Mouse (Mus musculus): ENCODE data around the gene Sac3d1. TPM values are rescaled to one million over a fixed set of nuclear protein-coding genes. Genes with fewer than 3 reads are reported as not detected.

Gene Sac3d1
- total RNA-seq (2023): 1 to 10 TPM; 5.2 to 6.0 TPM

DNA sequence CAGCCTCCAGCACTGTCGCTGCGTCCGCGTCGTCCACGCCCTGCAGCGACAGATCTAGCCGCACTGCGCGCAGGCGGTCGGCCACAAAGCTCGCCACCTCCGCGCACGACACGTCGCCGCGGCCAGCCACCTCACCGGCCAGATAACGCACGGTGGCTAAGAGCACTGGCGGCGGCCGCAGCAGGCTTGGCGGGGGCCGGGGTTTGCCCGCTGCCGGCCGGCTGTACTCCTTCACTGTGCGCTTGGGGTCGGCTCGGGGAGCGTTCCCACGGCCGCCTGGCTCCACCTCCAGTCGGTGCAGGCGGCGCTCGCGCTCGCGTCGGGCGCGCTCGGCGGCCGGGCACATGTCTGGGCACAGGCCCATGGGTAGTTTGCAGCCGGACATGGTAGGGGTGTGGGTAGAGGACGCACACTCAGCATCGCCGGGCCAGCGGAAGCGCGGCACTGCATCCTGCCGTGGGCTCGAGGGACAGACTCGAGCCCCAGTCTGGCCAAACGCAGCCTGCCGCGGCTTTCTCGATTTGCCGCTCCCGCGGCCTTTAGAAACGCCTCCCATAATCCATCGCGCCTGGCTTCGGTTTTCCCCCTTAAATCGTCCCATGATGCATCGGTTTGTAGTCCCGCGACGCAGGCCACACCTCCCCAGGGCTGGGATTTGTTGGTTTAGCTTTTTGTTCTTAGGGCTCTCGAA is at the start of gene Sac3d1:
Sac3d1 (minus strand) TSS at position 665 of the 691 bp plus-strand sequence.

DNA sequence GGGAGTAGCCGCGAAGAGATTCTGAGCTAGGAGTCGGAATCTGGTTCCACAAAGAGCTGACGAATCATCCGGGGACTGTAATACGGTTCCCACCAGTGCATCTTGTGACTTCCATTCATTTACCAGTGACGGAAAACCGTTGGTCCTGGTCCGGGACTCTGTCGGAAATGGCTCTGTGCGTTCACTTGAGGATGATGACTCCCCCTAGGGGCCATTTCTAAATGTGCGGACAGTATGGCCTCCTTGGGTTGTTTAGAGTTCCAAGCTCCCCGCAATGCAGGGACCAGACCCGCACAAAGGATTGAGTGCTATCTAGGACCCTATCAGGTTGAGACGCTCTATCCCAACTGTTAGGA is 22.9 kb upstream of the Sac3d1 start, which contains the start of gene Arl2:
Arl2 (minus strand) TSS at position 155 of the 356 bp plus-strand sequence.

DNA sequence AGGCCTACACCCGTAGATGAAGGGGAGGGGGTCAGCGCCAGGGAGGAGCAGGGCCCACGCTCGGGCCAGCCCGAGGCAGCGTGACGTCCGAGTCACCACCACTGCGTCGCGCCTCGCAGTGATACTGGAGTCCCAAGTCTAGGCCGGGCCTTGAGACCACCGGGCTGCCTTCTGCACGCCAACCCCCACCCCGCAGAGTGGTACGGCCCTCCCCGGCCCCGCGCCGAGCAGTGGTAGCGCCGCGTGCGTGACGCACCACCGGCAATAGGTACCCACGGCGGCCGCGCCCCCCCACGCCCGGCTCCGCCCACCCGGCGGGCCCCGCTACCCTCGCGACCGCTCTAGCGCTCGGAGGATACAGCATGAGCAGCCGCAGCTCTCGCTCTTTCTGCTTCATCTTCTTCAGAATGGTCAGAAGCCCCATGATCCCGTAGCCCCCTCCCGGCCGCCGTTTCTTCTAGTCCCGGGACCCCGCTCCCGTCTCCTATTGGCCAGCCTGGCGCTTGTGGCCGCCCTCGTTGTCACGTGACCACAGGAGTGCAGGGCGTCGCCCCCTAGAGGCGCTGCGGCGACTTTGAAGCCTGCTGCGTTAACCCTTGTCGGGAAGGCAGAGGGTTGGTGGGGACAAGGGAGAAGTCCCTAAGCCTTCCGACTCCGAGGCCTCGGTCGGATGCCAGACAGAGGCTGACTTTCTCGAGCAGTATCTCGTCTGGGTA is 22.4 kb upstream of the Sac3d1 start, which contains the start of gene Batf2:
Batf2 (plus strand) TSS at position 306 of the 716 bp plus-strand sequence.

GRCm38 (mm10) chr19:6127760-6128341 is 9.4 kb upstream of the Sac3d1 start, which contains the start of gene Snx15:
Gene Snx15, minus strand, starts transcription at chr19:6128304.

DNA sequence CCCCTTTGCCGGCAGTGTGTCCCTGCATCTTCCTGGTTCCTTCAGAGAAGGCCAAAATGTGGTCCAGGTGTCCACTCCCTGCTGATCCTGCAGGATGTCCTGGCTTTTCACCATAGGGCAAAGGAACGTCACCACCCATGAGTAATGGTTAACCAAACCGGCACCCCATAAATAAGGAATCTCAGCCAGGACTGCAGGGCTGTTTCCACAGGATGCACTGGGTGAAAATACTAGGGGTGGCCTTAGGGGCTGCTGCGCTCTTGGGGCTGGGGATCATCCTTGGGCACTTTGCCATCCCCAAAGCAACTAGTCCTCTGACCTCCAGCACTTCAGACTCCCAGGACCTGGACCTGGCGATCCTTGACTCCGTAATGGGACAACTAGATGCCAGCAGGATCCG is 12.9 kb downstream of the Sac3d1 start, which contains the start of gene Naaladl1:
Naaladl1 (plus strand) TSS at position 197 of the 400 bp plus-strand sequence.

DNA sequence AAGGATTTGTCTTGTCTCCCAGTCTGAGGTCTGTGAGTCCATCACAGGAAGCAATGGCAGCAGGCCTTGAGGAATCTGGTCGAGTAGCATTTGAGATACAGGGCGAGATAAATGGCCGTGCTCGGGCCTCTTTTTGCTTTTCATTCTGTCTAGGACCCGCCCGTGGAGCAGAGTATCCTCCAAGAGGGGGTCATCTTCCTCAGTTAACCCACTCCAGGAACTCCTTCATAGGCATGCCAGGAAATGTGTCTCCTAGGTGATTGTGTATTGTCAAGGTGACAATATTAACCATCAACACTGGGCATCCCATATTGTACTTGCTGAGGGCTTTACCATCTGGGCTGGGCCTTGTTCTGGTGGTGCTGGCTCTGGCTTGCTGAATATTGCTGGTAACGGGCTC is 24.3 kb downstream of the Sac3d1 start, which contains the start of gene AC131692.1:
AC131692.1 (plus strand) TSS at position 301 of the 400 bp plus-strand sequence.

GRCm38 (mm10) chr19:6084478-6085248 is 33.8 kb downstream of the Sac3d1 start, which contains the start of the genes Zfpl1 and Cdca5:
Gene Zfpl1, minus strand, starts transcription at chr19:6084956.
Gene Cdca5, plus strand, starts transcription at chr19:6084983.

DNA sequence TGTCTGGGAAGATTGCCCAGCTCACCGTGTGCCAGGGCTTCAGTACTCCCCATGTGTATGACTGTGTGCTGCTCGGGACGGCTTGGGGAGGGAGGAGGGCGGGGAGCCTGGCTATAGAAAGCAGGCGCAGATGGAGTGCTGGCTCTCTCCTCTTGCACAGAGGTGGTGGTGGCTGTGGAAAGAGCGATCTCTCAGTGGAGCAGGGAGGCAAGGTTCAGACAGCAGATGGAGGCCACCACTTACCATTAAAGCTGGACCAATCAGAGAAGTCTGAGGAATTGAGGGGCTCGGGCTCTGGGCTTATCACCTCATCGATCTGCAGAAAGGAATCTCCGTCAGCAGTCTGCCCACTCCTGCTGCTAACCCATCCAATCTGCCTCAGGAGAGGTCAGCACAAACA is 36.3 kb downstream of the Sac3d1 start, which contains the start of gene Gm28374:
Gm28374 (minus strand) TSS at position 101 of the 400 bp plus-strand sequence.

GRCm38 (mm10) chr19:6079983-6080480 is 38.4 kb downstream of the Sac3d1 start, which contains the start of gene Tmem262:
Gene Tmem262, plus strand, starts transcription at chr19:6080033.

GRCm38 (mm10) chr19:6076564-6077393 is 41.7 kb downstream of the Sac3d1 start, which contains the start of gene Vps51:
Gene Vps51, minus strand, starts transcription at chr19:6077231.

DNA sequence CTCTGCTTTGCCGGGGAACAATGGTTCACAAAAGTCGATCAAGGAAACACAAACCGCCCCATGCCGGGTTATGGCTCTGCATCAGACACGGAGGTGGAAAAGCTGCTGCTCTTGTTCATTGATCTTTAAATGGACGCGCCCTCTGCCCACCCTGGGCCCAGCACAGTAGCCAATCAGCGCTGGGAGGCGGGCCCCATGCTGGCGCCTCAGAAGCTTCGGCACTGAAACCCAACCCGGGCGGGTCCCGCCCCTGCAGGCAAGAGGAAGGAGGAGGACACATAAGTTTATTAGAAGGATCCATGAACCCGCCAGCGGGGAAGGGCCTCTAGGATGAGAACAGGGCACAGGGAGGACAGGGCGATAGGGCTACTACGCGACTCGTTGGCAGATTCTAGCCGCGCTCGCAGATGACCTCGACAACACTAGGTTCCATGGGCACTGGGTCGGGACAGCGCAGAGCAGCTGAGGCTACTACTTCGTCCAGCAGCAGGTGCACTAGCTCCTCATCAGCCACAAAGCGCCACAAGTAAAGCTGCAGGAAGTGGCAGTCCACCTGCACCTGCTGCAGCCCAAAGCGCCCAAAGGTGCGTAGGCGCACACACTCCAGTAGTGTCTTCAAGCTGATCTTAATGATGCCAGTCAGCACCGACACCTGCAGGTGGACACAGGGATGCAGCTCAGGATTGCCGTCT is 50.6 kb downstream of the Sac3d1 start, which contains the start of gene Tm7sf2:
Tm7sf2 (minus strand) TSS at position 650 of the 692 bp plus-strand sequence.

Other genes starting within 250 kb of the Sac3d1 start
- 10 to 100 TPM; 56.7 to 60.3 TPM for gene Frmd8, start 243.4 kb downstream of the Sac3d1 start, total RNA-seq (2023)
- 10 to 100 TPM; 54.1 to 58.0 TPM for gene Slc25a45, start 240.8 kb downstream of the Sac3d1 start, total RNA-seq (2023)
- 1 to 10 TPM; 1.6 to 2.0 TPM for gene Tigd3, start 224.5 kb downstream of the Sac3d1 start, total RNA-seq (2023)
- gene Dpf2, start 205.6 kb downstream of the Sac3d1 start, total RNA-seq (2023): 100 to 1,000 TPM; 109 to 122 TPM
- gene Cdc42ep2, start 193.8 kb downstream of the Sac3d1 start, total RNA-seq (2023): 1 to 10 TPM; 4.5 to 5.0 TPM
- 10 to 100 TPM; 30.9 to 35.0 TPM for gene Pola2, start 154.4 kb downstream of the Sac3d1 start, total RNA-seq (2023)
- gene Slc22a20, start 132.5 kb downstream of the Sac3d1 start, total RNA-seq (2023): 1 to 10 TPM; 2.0 to 2.5 TPM
- 100 to 1,000 TPM; 247 to 265 TPM for gene Capn1, start 102.8 kb downstream of the Sac3d1 start, total RNA-seq (2023)
- gene Syvn1, start 72.1 kb downstream of the Sac3d1 start, total RNA-seq (2023): 10 to 100 TPM; 45.6 to 51.2 TPM
- 10 to 100 TPM; 15.8 to 16.7 TPM for gene Mrpl49, start 60.9 kb downstream of the Sac3d1 start, total RNA-seq (2023)
- 1,000 to 10,000 TPM; 1,540 to 1,651 TPM for gene Fau, start 60.8 kb downstream of the Sac3d1 start, total RNA-seq (2023)
- gene Znhit2, start 57.5 kb downstream of the Sac3d1 start, total RNA-seq (2023): 10 to 100 TPM; 11.2 to 11.7 TPM
- gene Tm7sf2, start 50.3 kb downstream of the Sac3d1 start, total RNA-seq (2023): 1 to 10 TPM; 9.6 to 9.7 TPM
- 10 to 100 TPM; 70.3 to 87.1 TPM for gene Vps51, start 41.4 kb downstream of the Sac3d1 start, total RNA-seq (2023)
- gene Tmem262, start 38.6 kb downstream of the Sac3d1 start, total RNA-seq (2023): not detected
- under 1 TPM in 1 of 2 experiments, not detected in 1; 0.71 TPM for gene Gm28374, start 36.4 kb downstream of the Sac3d1 start, total RNA-seq (2023)
- 10 to 100 TPM; 38.5 to 39.7 TPM for gene Zfpl1, start 33.7 kb downstream of the Sac3d1 start, total RNA-seq (2023)
- gene Cdca5, start 33.7 kb downstream of the Sac3d1 start, total RNA-seq (2023): 10 to 100 TPM; 26.1 to 30.9 TPM
- 1 to 10 TPM; 1.1 to 1.9 TPM for gene AC131692.1, start 24.2 kb downstream of the Sac3d1 start, total RNA-seq (2023)
- gene Naaladl1, start 12.9 kb downstream of the Sac3d1 start, total RNA-seq (2023): under 1 TPM; 0.49 to 0.60 TPM
- 10 to 100 TPM; 13.6 to 17.3 TPM for gene Snx15, start 9.7 kb upstream of the Sac3d1 start, total RNA-seq (2023)
- under 1 TPM in 1 of 2 experiments, not detected in 1; 0.42 TPM for gene Batf2, start 22.3 kb upstream of the Sac3d1 start, total RNA-seq (2023)
- gene Arl2, start 22.9 kb upstream of the Sac3d1 start, total RNA-seq (2023): 10 to 100 TPM; 11.0 to 12.8 TPM
- gene Majin, start 65.7 kb upstream of the Sac3d1 start, total RNA-seq (2023): not detected
- gene Gpha2, start 107.7 kb upstream of the Sac3d1 start, total RNA-seq (2023): not detected
- gene Ppp2r5b, start 117.2 kb upstream of the Sac3d1 start, total RNA-seq (2023): 10 to 100 TPM; 14.6 to 20.9 TPM
- 100 to 1,000 TPM; 186 to 206 TPM for gene Atg2a, start 123.0 kb upstream of the Sac3d1 start, total RNA-seq (2023)
- gene Ehd1, start 158.1 kb upstream of the Sac3d1 start, total RNA-seq (2023): 100 to 1,000 TPM; 224 to 254 TPM
- 10 to 100 TPM; 10.1 to 13.7 TPM for gene Cdc42bpg, start 187.8 kb upstream of the Sac3d1 start, total RNA-seq (2023)
- 10 to 100 TPM; 20.2 to 21.2 TPM for gene Men1, start 216.3 kb upstream of the Sac3d1 start, total RNA-seq (2023)
- gene Map4k2, start 222.5 kb upstream of the Sac3d1 start, total RNA-seq (2023): 100 to 1,000 TPM; 393 to 423 TPM
- 100 to 1,000 TPM; 481 to 491 TPM for gene Sf1, start 245.0 kb upstream of the Sac3d1 start, total RNA-seq (2023)

All from neutrophil, adult 59 days (primary cell).